Mouse (Mus musculus) MEL (cell line): ENCODE data around the gene Eps15. TPM values are rescaled to one million over a fixed set of nuclear protein-coding genes. Genes with fewer than 3 reads are reported as not detected.
A peak's percentile ranks its signal among the peaks of the same experiment; 100 is the strongest.

Source experiments
- DNase-seq: peaks from one replicate; pipeline ENCODE4 v3.0.0; 2011; ENCODE audit warnings: low read depth, low spot score
- H3K27ac ChIP-seq: 2 replicates; pipeline ENCODE4 v1.5.1; 2012; ENCODE audit warnings: low read depth, mild to moderate bottlenecking, control low read depth, low read length, moderate library complexity; ENCODE audit not compliant: control insufficient read depth
- H3K27me3 ChIP-seq, 2 experiments: fragments of 150-350 bp in 1 of 2; sonication (generic) in 1 of 2; 2 replicates each; pipeline ENCODE4 v1.6.1; 2012; ENCODE audit warnings: low read length in 2 of 2, mild to moderate bottlenecking in 2 of 2, improper control_type of control experiment in 1 of 2, moderate library complexity in 1 of 2; ENCODE audit not compliant: insufficient read depth in 2 of 2, control insufficient read depth in 1 of 2
- H3K36me3 ChIP-seq, 2 experiments: 2 replicates each; pipeline ENCODE4 v1.6.1; 2012 to 2014; ENCODE audit warnings: low read length in 2 of 2, improper control_type of control experiment in 1 of 2, inconsistent platforms in 1 of 2, mild to moderate bottlenecking in 1 of 2; ENCODE audit not compliant: insufficient read depth in 2 of 2, control insufficient read depth in 1 of 2
- H3K4me1 ChIP-seq, 2 experiments: fragments of 150-350 bp in 1 of 2; sonication (generic) in 1 of 2; 2 replicates each; pipeline ENCODE4 v1.6.1; 2012; ENCODE audit warnings: low read length in 2 of 2, improper control_type of control experiment in 1 of 2, mild to moderate bottlenecking in 1 of 2; ENCODE audit not compliant: insufficient read depth in 2 of 2, control insufficient read depth in 1 of 2
- H3K4me3 ChIP-seq, 2 experiments: fragments of 150-350 bp in 1 of 2; sonication (generic) in 1 of 2; 2 replicates each; pipeline ENCODE4 v1.5.1; 2012; ENCODE audit warnings: low read depth in 2 of 2, low read length in 2 of 2, mild to moderate bottlenecking in 2 of 2, moderate library complexity in 2 of 2, control low read depth in 1 of 2, improper control_type of control experiment in 1 of 2; ENCODE audit not compliant: control insufficient read depth in 1 of 2, insufficient read depth in 1 of 2
- H3K79me2 ChIP-seq: 2 replicates; pipeline ENCODE4 v1.6.1; 2012; ENCODE audit warnings: mild to moderate bottlenecking, low read length, moderate library complexity; ENCODE audit not compliant: control insufficient read depth, poor library complexity, insufficient read depth
- H3K9ac ChIP-seq: 2 replicates; pipeline ENCODE4 v1.6.1; 2012; ENCODE audit warnings: low read depth, mild to moderate bottlenecking, control low read depth, low read length, moderate library complexity; ENCODE audit not compliant: control insufficient read depth, poor library complexity, severe bottlenecking
- H3K9me3 ChIP-seq: fragments of 150-350 bp; sonication (generic); replicated peaks from 2 replicates; pipeline ENCODE4 v1.6.1; 2012; ENCODE audit warnings: mild to moderate bottlenecking, low read length, improper control_type of control experiment, moderate library complexity; ENCODE audit not compliant: insufficient read depth
- CTCF ChIP-seq, 3 experiments: IDR thresholded peaks in 2 of 3; conservative IDR thresholded peaks in 1 of 3; 2 replicates each; pipeline ENCODE4 v1.5.1; 2011 to 2012; ENCODE audit warnings: low read length in 3 of 3, low read depth in 2 of 3, mild to moderate bottlenecking in 2 of 3, improper control_type of control experiment in 1 of 3, inconsistent platforms in 1 of 3, mixed read lengths in 1 of 3, moderate library complexity in 1 of 3; ENCODE audit not compliant: control insufficient read depth in 1 of 3, insufficient read depth in 1 of 3, poor library complexity in 1 of 3, severe bottlenecking in 1 of 3
- GABPA ChIP-seq: IDR thresholded peaks from 2 replicates; pipeline ENCODE4 v1.6.1; 2012; ENCODE audit warnings: low read depth, mild to moderate bottlenecking, inconsistent platforms, low read length, improper control_type of control experiment, moderate library complexity
- GATA1 ChIP-seq: IDR thresholded peaks from 2 replicates; pipeline ENCODE4 v1.6.1; 2011; ENCODE audit warnings: low read depth, low read length, improper control_type of control experiment
- JUND ChIP-seq: IDR thresholded peaks from 2 replicates; pipeline ENCODE4 v1.6.1; 2011; ENCODE audit warnings: low read depth, mild to moderate bottlenecking, improper control_type of control experiment, low read length
- MEF2A ChIP-seq: IDR thresholded peaks from 2 replicates; pipeline ENCODE4 v1.6.1; 2014; ENCODE audit warnings: low read depth, mild to moderate bottlenecking, inconsistent platforms, low read length, improper control_type of control experiment; ENCODE audit not compliant: poor library complexity, insufficient replicate concordance, severe bottlenecking; ENCODE audit errors: extremely low read depth
- MYB ChIP-seq: IDR thresholded peaks from 2 replicates; pipeline ENCODE4 v1.6.1; 2011; ENCODE audit warnings: mild to moderate bottlenecking, low read depth, low read length, improper control_type of control experiment
- NELFE ChIP-seq: IDR thresholded peaks from 2 replicates; pipeline ENCODE4 v1.6.1; 2011; ENCODE audit warnings: low read depth, low read length, improper control_type of control experiment
- POLR2A ChIP-seq, 2 experiments: IDR thresholded peaks; 2 replicates each; pipeline ENCODE4 v1.6.1; 2011 to 2012; ENCODE audit warnings: low read length in 2 of 2, mild to moderate bottlenecking in 2 of 2, control low read depth in 1 of 2, improper control_type of control experiment in 1 of 2, low read depth in 1 of 2, moderate library complexity in 1 of 2; ENCODE audit not compliant: control insufficient read depth in 1 of 2, insufficient read depth in 1 of 2, poor library complexity in 1 of 2
- POLR2AphosphoS5 ChIP-seq: IDR thresholded peaks from 2 replicates; pipeline ENCODE4 v1.6.1; 2012; ENCODE audit warnings: low read depth, borderline replicate concordance, mild to moderate bottlenecking, inconsistent platforms, low read length, moderate library complexity, mixed read lengths
- RCOR1 ChIP-seq: IDR thresholded peaks from 2 replicates; pipeline ENCODE4 v1.6.1; 2012; ENCODE audit warnings: low read depth, mild to moderate bottlenecking, inconsistent platforms, low read length, improper control_type of control experiment
- SMC3 ChIP-seq: IDR thresholded peaks from 2 replicates; pipeline ENCODE4 v1.6.1; 2011; ENCODE audit warnings: low read depth, low read length, improper control_type of control experiment
- UBTF ChIP-seq: IDR thresholded peaks from 2 replicates; pipeline ENCODE4 v1.6.1; 2012; ENCODE audit warnings: low read depth, mild to moderate bottlenecking, inconsistent platforms, low read length, improper control_type of control experiment, moderate library complexity, borderline replicate concordance; ENCODE audit not compliant: insufficient read depth
- ZNF384 ChIP-seq: IDR thresholded peaks from 2 replicates; pipeline ENCODE4 v1.6.1; 2012; ENCODE audit warnings: low read depth, mild to moderate bottlenecking, inconsistent platforms, low read length, improper control_type of control experiment
- polyA plus RNA-seq, 2 experiments: library from polyadenylated mRNA; stranded (reverse) in 1 of 2; unstranded in 1 of 2; fragments of >175 nt in 1 of 2; fragments of >200 nt in 1 of 2; gene quantifications; 2 replicates each; pipeline versions ENCODE4 v1.2.1 to v1.2.4; 2012; ENCODE audit warnings: low replicate concordance in 2 of 2, low read depth in 1 of 2; ENCODE audit not compliant: insufficient read length in 2 of 2, insufficient read depth in 1 of 2, missing spikeins in 1 of 2
- total RNA-seq: library from RNA; depleted of rRNA; stranded (reverse); fragments of 300-350 nt; gene quantifications from 2 replicates; pipeline ENCODE4 v1.2.3, GENCODE M21; 2012

The Eps15 gene
- total and polyA plus RNA-seq, 3 experiments = 19.7 to 107 (median 53.3) TPM

DNA sequence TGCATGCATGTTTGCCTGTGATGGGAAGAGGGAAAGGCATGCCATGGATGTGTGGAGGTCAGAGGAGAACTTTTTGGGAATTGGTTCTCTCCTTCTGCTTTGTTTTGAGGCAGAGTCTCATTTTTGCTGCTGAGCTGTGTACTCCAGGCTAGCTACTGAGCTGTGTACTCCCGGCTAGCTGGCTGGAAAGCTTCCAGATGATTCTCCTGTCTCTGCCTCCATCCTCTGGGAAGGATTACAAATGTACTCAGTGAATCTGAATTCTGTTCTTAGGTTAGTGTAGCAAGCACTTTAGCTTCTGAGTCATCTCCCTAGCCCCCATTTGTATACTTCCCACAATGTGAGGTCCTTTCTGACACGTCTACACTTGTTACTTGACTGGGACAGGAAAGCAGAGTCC lies 143.4 kb downstream of the Eps15 start:
- Histone ChIP-seq H3K36me3 (no peaks in the 10 kb centered on the region; a peak in 1 of 4 replicates), H3K9ac (no peak overlapping the region), H3K27me3 (no peaks in the 10 kb centered on the region), H3K4me3 (no peak overlapping the region), H3K4me1 (peaks cover 0 to 9% of the 10 kb centered on the region in 2 experiments; a peak in 1 of 4 replicates), H3K9me3 (no peaks in the 10 kb centered on the region), H3K27ac (no peak overlapping the region), H3K79me2 (no peaks in the 10 kb centered on the region)
- TF ChIP-seq POLR2AphosphoS5 (no peak), POLR2A (IDR thresholded peaks at IDR 0.05; ENCODE audit: control insufficient read depth in 1 of 2, insufficient read depth in 1 of 2, low read depth in 1 of 2, low read length in 2 of 2, poor library complexity in 1 of 2) (no peak), JUND (no peak), RCOR1 (no peak), GATA1 (no peak), GABPA (no peak), MYB (no peak)
- no peak for DNase-seq

DNA sequence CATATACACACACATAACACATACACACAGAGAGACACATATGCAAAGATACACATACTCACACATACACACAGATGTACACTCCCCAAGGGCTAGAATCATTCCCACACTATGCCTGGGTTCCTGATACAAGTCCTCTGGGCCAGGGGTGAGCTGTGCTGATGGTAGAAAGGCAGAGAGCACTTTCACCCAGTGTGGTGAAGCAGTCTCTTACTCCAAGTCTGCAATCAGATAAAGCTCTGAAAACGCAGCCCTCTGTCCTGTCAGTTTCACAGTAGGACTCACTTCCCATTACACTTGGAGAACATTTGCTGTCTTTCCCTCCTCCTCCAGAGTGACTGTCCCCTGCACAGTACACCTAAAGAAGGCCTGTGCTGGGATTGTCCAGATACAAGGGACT lies 147.0 kb downstream of the Eps15 start:
- no peak for TF ChIP-seq MEF2A
- TF ChIP-seq UBTF = no peak
- peak; percentile 67 for TF ChIP-seq GATA1
- peak; percentile 45 for DNase-seq

DNA sequence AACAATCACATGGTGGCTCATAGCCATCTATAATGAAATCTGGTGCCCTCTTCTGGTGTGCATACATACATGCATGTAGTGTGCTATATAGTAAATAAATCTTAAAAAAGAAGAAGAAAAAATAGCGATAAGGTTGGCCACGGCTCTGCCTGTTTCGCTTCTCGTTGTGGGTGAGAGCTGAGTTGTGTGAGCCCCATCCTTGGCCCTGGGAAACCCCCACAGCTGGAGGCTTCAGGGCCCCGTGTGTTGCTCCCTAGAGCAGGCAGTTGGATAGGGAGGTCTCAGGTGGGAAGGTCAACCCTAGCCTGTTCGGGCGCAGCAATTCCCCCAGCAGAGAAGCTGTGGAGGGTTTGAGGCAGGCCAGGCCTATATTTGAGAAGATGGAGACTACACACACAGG lies 150.2 kb downstream of the Eps15 start:
- H3K9ac ChIP-seq = 0 out of 2 replicates have a peak overlapping the region, but pooled peaks have one; percentile 0
- no peaks in the 10 kb centered on the region for H3K36me3 ChIP-seq
- peak overlapping the region; percentile 1; the same call in 1 of the 2 replicates for H3K27ac ChIP-seq
- H3K79me2 ChIP-seq = no peaks in the 10 kb centered on the region
- peak; percentile 54 for DNase-seq
- TF ChIP-seq ZNF384 (0 out of 2 replicates have a peak, but pooled peaks have one; percentile 30), CTCF (IDR thresholded peaks at IDR 0.05 in 2 of 3, conservative IDR thresholded peaks at IDR 0.05 in 1 of 3; ENCODE audit: control insufficient read depth in 1 of 3, insufficient read depth in 1 of 3, low read depth in 2 of 3, low read length in 3 of 3, poor library complexity in 1 of 3, severe bottlenecking in 1 of 3) (peak in 2 of 3 experiments; percentile 16 to 35; a peak in 2 of 6 replicates), SMC3 (peak; percentile 18; the same call in 1 of the 2 replicates), NELFE (no peak)
- no peaks in the 10 kb centered on the region for H3K9me3 ChIP-seq
- no peaks in the 10 kb centered on the region for H3K27me3 ChIP-seq
- H3K4me3 ChIP-seq = peak overlapping the region in 1 of 2 experiments; percentile 6; a peak in 2 of 4 replicates
- peaks cover 0 to 9% of the 10 kb centered on the region in 2 experiments; a peak in 2 of 4 replicates for H3K4me1 ChIP-seq

More for the DNA sequence above, 147.0 kb downstream of the Eps15 start:
- no peak overlapping the region for H3K27ac ChIP-seq
- H3K9me3 ChIP-seq = no peaks in the 10 kb centered on the region
- no peaks in the 10 kb centered on the region for H3K36me3 ChIP-seq
- no peaks in the 10 kb centered on the region for H3K27me3 ChIP-seq
- H3K4me3 ChIP-seq = no peak overlapping the region
- H3K79me2 ChIP-seq = no peaks in the 10 kb centered on the region
- H3K4me1 ChIP-seq = peaks cover 0 to 9% of the 10 kb centered on the region in 2 experiments; a peak in 2 of 4 replicates
- H3K9ac ChIP-seq = no peak overlapping the region
